Mouse (Mus musculus): Measurements from ENCODE around the gene Uaca.

Uaca gene

GRCm38 (mm10) chr9:60794210-60794840, at the start of gene Uaca:
Gene Uaca (plus strand): TSS chr9:60794542.
- peak; percentile 96 for DNase-seq (ENCODE audit: low spot score in 2 of 2)

DNA sequence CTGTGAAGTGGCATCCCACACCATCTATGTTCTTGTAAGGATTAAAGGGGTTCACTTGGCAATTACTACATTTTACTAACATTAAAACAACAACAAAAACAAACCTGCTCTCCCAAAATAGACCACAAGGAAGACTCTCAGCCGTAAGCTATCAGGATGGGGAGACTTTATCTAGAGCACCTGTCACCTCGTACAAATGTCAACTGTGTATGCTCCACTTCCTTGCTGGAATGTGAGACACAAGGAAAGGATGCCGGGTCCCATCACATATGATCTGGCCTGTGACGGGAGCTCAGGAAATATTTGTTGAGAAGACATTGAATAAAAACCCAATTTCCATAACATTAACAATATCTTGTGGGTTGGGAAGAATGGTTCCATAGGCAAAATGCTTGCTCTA, 49.4 kb upstream of the Uaca start:
- no peak for DNase-seq (ENCODE audit: low spot score in 2 of 2)

GRCm38 (mm10) chr9:60746561-60746960, 47.8 kb upstream of the Uaca start:
- no peak for DNase-seq (ENCODE audit: low spot score in 2 of 2)

DNA sequence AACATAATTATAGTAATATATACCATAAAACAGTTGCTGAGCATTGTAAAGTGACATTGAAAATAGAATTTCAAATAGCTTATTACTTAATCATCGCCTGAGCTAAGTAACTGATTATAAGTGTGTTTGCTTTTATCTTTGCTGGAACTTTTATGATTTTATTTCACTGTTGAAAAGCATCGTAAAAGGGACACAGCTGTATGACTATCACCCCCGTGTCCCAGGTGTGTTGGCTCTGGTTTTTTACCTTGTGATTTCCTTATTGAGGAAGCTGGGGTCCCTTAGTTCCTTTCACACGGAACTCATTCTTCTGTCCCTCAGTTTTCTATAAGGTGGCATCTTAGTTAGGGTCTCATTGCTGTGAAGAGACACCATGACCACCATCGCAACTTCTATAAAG, 46.7 kb upstream of the Uaca start:
- no peak for DNase-seq (ENCODE audit: low spot score in 2 of 2)

DNA sequence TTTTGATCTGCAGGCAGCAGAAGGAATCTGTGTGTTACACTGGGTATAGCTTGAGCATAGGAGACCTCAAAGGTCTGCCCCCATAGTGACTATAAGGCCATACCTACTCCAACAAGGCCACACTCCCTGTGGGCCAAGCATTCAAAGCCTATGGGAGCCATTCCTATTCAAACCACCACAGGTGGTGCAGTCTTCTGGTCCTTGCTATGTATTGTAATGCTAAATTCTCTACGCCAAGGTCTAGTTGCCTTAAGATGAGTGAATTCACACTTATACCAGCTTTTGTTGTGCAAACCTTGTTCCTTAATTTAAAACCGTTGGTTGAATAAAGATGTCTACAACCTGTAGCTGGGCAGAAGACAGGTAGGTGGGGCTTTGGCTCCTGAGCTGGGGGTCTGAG, 46.2 kb upstream of the Uaca start:
- DNase-seq (ENCODE audit: low spot score in 2 of 2): no peak

GRCm38 (mm10) chr9:60749105-60749504, 45.2 kb upstream of the Uaca start:
- DNase-seq (ENCODE audit: low spot score in 2 of 2): no peak

DNA sequence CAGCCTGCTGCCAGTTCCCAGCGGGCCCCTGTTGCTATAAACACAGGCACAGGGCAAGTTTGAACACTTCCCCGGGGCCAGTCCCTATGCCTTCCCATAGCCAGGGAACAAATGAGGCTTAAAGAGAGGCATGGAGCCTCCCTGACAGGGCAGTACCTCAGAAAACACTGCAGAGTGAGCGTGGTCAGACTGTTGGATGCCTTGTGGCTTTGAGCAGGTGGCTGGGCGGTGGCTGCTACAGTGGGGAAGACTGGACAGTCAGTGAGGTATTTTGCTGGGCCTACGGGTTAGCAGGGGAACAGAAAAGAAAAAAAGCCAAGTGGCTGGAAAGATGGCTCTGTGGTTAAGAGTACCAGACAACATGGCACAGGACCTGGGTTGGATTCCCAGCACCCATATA, 43.2 kb upstream of the Uaca start:
- DNase-seq (ENCODE audit: low spot score in 2 of 2): no peak

GRCm38 (mm10) chr9:60751971-60752370, 42.4 kb upstream of the Uaca start:
- DNase-seq (ENCODE audit: low spot score in 2 of 2): no peak

DNA sequence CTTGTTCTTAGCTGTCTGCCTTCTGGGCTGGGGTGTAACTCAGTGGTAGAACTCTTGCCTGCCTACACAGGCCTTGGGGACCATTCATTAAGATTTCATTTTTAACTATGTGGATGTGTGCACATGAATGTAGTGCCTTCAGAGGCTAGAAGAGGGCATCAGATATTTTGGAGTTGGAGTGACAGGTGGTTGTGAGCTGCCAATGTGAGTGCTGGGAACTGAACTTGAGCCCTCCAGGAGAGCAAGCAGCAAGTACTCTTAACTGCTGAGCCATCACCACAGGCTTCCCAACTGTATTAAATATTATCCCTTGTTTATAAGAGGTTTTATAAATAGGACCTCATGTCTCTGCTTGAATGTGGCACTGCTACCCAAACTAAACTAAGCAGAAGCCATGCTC, 41.7 kb upstream of the Uaca start:
- DNase-seq (ENCODE audit: low spot score in 2 of 2): no peak

DNA sequence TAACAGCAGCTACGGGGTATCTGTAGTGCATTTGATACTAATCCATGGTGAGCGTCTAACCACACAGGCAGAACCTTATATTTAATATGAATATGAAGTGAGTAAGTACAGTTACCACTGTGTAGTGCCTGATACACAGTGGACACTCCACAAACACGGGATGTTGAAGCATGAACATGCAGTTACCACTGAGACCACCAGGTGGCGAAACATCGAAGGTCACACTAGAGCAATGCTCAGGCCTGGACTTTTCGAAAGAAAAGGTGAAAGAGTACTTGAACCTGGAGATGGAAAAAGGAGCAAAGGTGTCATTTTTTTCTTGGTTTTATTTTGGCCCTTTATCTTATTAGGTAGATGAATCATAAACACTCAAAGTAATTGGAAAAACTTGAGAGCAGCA, 38.1 kb upstream of the Uaca start:
- peak; percentile 34 to 74 for DNase-seq (ENCODE audit: low spot score in 2 of 2)

DNA sequence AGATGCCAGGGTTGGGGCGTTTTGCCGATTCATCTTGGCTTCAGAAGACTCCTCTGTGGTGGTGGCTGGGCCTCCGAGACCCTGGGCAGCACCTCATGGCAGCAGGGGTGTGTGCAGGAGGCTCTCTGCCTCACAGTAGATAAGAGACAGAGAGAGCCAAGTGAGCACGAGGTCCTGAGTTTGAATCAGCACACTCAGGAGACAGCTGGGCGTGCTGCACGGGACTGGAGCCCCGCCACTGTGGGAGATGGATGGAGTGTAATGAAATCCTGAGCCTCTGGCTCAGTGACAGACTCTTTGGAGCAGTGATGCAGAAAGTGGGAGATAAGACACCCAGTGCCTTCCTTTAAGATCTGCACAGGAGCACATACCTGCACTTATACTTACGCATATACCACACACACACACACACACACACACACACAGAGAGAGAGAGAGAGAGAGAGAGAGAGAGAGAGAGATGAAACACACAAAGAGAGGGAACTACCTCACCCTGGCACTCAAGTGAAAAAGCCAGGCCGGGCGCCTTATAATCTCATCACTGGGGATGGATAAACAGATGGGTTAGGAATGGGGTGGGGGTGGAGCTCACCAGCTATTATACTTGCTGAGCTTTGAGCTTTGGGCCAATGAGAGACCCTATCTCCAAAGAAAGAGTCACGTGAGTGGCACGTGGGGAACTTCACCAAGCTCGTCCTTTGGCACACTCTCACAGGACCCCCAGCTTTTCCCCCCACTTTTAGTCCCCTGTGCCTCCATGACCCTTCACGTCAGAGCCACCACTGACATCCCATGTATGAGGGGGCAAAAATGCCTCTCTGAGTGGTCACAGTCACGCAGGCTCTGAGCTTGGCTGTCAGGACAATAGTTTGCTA, 37.2 kb upstream of the Uaca start:
- DNase-seq (ENCODE audit: low spot score in 2 of 2): peak in 1 of 2 experiments; percentile 16

DNA sequence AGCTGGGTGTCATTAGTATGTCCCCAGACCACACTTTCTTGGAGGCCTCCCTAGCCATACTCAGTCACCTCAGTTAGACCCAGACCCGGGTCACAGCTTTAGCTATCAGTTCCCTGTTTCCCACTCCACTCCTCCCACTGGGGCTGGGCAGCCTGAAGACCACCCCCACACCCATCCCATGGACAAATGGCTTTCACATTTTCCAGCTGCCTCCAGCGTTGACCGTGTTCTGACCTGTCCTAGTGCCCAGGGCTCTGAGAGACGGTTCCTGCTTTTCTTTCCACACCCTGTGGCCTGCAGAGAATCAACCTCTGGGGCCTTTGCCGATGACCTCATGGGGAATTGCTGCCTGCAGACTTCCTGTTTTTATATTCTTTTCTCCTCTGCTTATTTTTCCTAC, 36.5 kb upstream of the Uaca start:
- DNase-seq (ENCODE audit: low spot score in 2 of 2): peak; percentile 43 to 60

- DNase-seq (ENCODE audit: low spot score in 2 of 2): peak; percentile 77 to 81
Observed at GRCm38 (mm10) chr9:60759436-60760007, 34.8 kb upstream of the Uaca start.

GRCm38 (mm10) chr9:60765181-60765580, 29.2 kb upstream of the Uaca start:
- DNase-seq (ENCODE audit: low spot score in 2 of 2): no peak

- peak; percentile 30 to 39 for DNase-seq (ENCODE audit: low spot score in 2 of 2)
Observed at GRCm38 (mm10) chr9:60768393-60768792, 25.9 kb upstream of the Uaca start.

DNA sequence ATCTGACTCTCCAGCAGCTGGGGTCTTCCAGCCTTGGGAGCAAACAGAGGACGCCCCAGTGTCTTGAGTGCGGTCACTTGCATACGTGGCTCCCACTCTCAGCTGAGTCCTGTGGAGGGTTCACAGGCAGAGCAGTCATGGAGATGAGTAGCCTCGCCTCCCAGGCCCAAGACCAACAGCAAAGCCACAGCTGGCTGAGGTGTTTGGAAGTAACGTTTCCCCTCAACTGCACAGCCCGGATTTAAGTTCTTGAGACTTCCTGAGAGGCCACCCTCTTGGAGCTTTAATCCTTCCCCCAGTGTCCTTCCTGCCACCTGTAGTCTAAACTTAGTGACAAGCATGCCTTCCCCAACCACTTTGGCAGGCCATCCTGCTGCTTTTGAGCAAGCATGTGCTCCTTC, 24.6 kb upstream of the Uaca start:
- peak; percentile 21 to 73 for DNase-seq (ENCODE audit: low spot score in 2 of 2)

GRCm38 (mm10) chr9:60773713-60774112, 20.6 kb upstream of the Uaca start:
- no peak for DNase-seq (ENCODE audit: low spot score in 2 of 2)

GRCm38 (mm10) chr9:60776899-60777298, 17.4 kb upstream of the Uaca start:
- no peak for DNase-seq (ENCODE audit: low spot score in 2 of 2)

GRCm38 (mm10) chr9:60782057-60782789, 12.1 kb upstream of the Uaca start:
- no peak for DNase-seq (ENCODE audit: low spot score in 2 of 2)

DNA sequence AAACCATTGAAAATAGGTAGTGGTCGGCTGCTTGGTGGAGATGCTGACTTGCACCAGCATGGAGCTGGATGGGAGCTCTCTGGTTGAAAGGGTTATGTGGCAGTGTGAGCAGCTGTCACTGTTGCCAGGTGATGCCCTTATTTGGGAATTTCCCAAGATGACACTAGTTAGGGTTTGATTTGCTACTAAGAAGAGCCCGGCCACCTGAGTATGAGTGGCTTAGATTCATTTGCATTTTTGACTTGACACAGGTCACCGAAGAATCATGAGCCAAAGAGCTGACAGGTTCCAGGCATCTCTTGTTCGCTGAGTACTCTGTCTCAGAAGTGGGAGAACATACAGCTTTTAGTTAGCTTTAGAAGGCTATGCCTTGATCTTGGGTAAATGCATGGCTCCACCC, 9.3 kb upstream of the Uaca start:
- DNase-seq (ENCODE audit: low spot score in 2 of 2): no peak

DNA sequence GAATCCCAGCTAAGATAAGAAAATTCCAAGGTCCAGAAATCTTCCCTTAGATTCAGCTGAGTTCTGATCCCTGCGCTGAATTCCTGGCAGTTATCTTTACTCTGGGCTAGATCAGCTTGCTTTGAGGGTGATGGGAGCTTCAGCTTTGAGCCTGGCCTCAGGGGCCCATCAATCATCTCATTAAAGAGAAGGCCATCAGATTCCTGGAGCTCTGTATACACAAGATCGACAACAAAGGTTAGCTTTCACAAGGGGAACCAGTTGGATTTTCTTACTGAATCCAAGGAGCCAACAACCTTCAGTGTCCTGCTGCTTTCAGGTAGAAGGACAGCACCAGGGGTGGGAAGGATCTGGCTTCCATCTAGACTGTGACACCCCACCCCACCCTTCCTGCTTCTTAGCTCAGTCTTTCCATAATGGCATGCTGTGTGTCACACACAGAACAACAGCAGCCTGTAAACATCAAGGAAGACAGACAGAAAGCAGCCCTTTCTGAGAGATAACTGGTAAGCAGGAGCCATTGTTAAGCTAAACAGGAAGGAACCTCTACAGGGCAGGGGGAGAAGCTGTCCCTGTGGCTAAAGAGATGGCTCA, 6.7 kb upstream of the Uaca start:
- DNase-seq (ENCODE audit: low spot score in 2 of 2): no peak

DNA sequence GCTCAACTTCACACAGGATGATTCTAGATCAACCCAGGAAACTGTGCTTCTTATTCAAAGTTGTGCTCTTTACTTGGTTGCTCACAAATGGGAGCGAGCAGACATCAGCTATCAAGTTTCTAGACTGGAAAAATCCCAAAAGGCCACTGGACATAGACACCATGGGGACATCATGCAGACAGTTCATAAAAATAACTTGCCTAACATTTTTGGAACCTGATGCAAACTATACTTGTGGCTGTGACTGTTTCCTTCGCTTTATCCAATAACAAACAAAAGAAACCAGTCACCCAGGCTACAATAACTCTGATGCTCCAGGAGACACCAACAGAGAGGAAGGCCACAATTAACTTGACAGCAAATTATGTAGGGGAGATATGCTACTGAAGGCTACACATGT, 4.1 kb upstream of the Uaca start:
- DNase-seq (ENCODE audit: low spot score in 2 of 2): no peak
